Mouse (Mus musculus): ENCODE data around the gene Olfr1224-ps1. TPM values are rescaled to one million over a fixed set of nuclear protein-coding genes. Genes with fewer than 3 reads are reported as not detected.

The Olfr1224-ps1 gene
- polyA plus RNA-seq, 1 experiment from 2014 or later = not detected

GRCm38 (mm10) chr2:89106735-89107134 lies 57.2 kb downstream of the Olfr1224-ps1 start, which contains the start of gene Olfr1220:
TSS of gene Olfr1220 (minus strand) at chr2:89106835.
- WGBS = 63% methylated on average over 3 of the region's 3 CpGs
- no peak for ATAC-seq (ENCODE audit: insufficient number of reproducible peaks, insufficient read depth, low FRiP score, low read depth)
- no peaks in the 10 kb centered on the region for H3K4me1 ChIP-seq (ENCODE audit: control insufficient read depth in 2 of 2, insufficient read depth in 2 of 2, low read length in 2 of 2)
- no peaks in the 10 kb centered on the region for H3K9me3 ChIP-seq (ENCODE audit: control insufficient read depth, low read length)
- no peaks in the 10 kb centered on the region for H3K36me3 ChIP-seq (ENCODE audit: control insufficient read depth, insufficient read depth, low read length)
- H3K27me3 ChIP-seq (ENCODE audit: control insufficient read depth, insufficient read depth, low read length) = no peaks in the 10 kb centered on the region
- H3K4me3 ChIP-seq (ENCODE audit: control insufficient read depth in 1 of 2, insufficient read depth in 1 of 2, low read depth in 1 of 2, low read length in 2 of 2) = no peak within 1 kb of the TSS
- H3K4me2 ChIP-seq (ENCODE audit: low read length) = no peak within 1 kb of the TSS
- no peak within 1 kb of the TSS for H3K27ac ChIP-seq (replicated peaks in 1 of 2; ENCODE audit: control insufficient read depth in 1 of 2, insufficient read depth in 1 of 2, low read depth in 2 of 2, low read length in 2 of 2)
- no peak within 1 kb of the TSS for H3K9ac ChIP-seq (ENCODE audit: low read length)

- Histone ChIP-seq H3K4me1 (ENCODE audit: control insufficient read depth in 2 of 2, insufficient read depth in 2 of 2, low read length in 2 of 2) (no peaks in the 10 kb centered on the region), H3K9me3 (ENCODE audit: control insufficient read depth, low read length) (no peaks in the 10 kb centered on the region), H3K36me3 (ENCODE audit: control insufficient read depth, insufficient read depth, low read length) (no peaks in the 10 kb centered on the region), H3K27me3 (ENCODE audit: control insufficient read depth, insufficient read depth, low read length) (no peaks in the 10 kb centered on the region), H3K9ac (ENCODE audit: low read length) (no peak overlapping the region), H3K4me3 (ENCODE audit: control insufficient read depth in 1 of 2, insufficient read depth in 1 of 2, low read depth in 1 of 2, low read length in 2 of 2) (no peak overlapping the region), H3K4me2 (ENCODE audit: low read length) (no peak overlapping the region), H3K27ac (replicated peaks in 1 of 2; ENCODE audit: control insufficient read depth in 1 of 2, insufficient read depth in 1 of 2, low read depth in 2 of 2, low read length in 2 of 2) (no peak overlapping the region)
- no peak for ATAC-seq (ENCODE audit: insufficient number of reproducible peaks, insufficient read depth, low FRiP score, low read depth)
Observed at GRCm38 (mm10) chr2:89105651-89106050, 58.2 kb downstream of the Olfr1224-ps1 start.

Other genes starting within 250 kb of the Olfr1224-ps1 start
- gene Olfr1209, start 248.9 kb downstream of the Olfr1224-ps1 start, polyA plus RNA-seq (2014; fragmentation: Nextera tagmentation; extraction: Ambion mirVana) = not detected in 2 replicates
- gene Olfr1211, start 226.0 kb downstream of the Olfr1224-ps1 start, polyA plus RNA-seq (2014; fragmentation: Nextera tagmentation; extraction: Ambion mirVana) = not detected in 2 replicates
- not detected in 2 replicates for gene Olfr1212, start 210.1 kb downstream of the Olfr1224-ps1 start, polyA plus RNA-seq (2014; fragmentation: Nextera tagmentation; extraction: Ambion mirVana)
- gene Gm13762, start 183.8 kb downstream of the Olfr1224-ps1 start, polyA plus RNA-seq (2014; fragmentation: Nextera tagmentation; extraction: Ambion mirVana) = not detected in 2 replicates
- not detected in 2 replicates for gene Olfr1214, start 171.4 kb downstream of the Olfr1224-ps1 start, polyA plus RNA-seq (2014; fragmentation: Nextera tagmentation; extraction: Ambion mirVana)
- gene Olfr1215, start 157.1 kb downstream of the Olfr1224-ps1 start, polyA plus RNA-seq (2014; fragmentation: Nextera tagmentation; extraction: Ambion mirVana) = not detected in 2 replicates
- not detected in 2 replicates for gene Olfr1216, start 145.8 kb downstream of the Olfr1224-ps1 start, polyA plus RNA-seq (2014; fragmentation: Nextera tagmentation; extraction: Ambion mirVana)
- not detected in 2 replicates for gene Olfr1217, start 132.0 kb downstream of the Olfr1224-ps1 start, polyA plus RNA-seq (2014; fragmentation: Nextera tagmentation; extraction: Ambion mirVana)
- gene Olfr1218, start 102.9 kb downstream of the Olfr1224-ps1 start, polyA plus RNA-seq (2014; fragmentation: Nextera tagmentation; extraction: Ambion mirVana) = not detected in 2 replicates
- not detected in 2 replicates for gene Olfr1219, start 80.6 kb downstream of the Olfr1224-ps1 start, polyA plus RNA-seq (2014; fragmentation: Nextera tagmentation; extraction: Ambion mirVana)
- not detected in 2 replicates for gene Olfr1220, start 57.3 kb downstream of the Olfr1224-ps1 start, polyA plus RNA-seq (2014; fragmentation: Nextera tagmentation; extraction: Ambion mirVana)
- gene Olfr1221, start 46.8 kb downstream of the Olfr1224-ps1 start, polyA plus RNA-seq (2014; fragmentation: Nextera tagmentation; extraction: Ambion mirVana) = not detected in 2 replicates
- not detected in 2 replicates for gene Olfr1222, start 31.0 kb downstream of the Olfr1224-ps1 start, polyA plus RNA-seq (2014; fragmentation: Nextera tagmentation; extraction: Ambion mirVana)
- gene Olfr1223, start 12.5 kb downstream of the Olfr1224-ps1 start, polyA plus RNA-seq (2014; fragmentation: Nextera tagmentation; extraction: Ambion mirVana) = not detected in 2 replicates
- gene Olfr1225, start 10.6 kb upstream of the Olfr1224-ps1 start, polyA plus RNA-seq (2014; fragmentation: Nextera tagmentation; extraction: Ambion mirVana) = not detected in 2 replicates
- not detected in 2 replicates for gene Olfr1226, start 36.0 kb upstream of the Olfr1224-ps1 start, polyA plus RNA-seq (2014; fragmentation: Nextera tagmentation; extraction: Ambion mirVana)
- not detected in 2 replicates for gene Olfr1228, start 90.0 kb upstream of the Olfr1224-ps1 start, polyA plus RNA-seq (2014; fragmentation: Nextera tagmentation; extraction: Ambion mirVana)
- not detected in 2 replicates for gene Olfr1229, start 123.9 kb upstream of the Olfr1224-ps1 start, polyA plus RNA-seq (2014; fragmentation: Nextera tagmentation; extraction: Ambion mirVana)
- gene Olfr1230, start 133.2 kb upstream of the Olfr1224-ps1 start, polyA plus RNA-seq (2014; fragmentation: Nextera tagmentation; extraction: Ambion mirVana) = not detected in 2 replicates
- not detected in 2 replicates for gene Olfr1231, start 143.0 kb upstream of the Olfr1224-ps1 start, polyA plus RNA-seq (2014; fragmentation: Nextera tagmentation; extraction: Ambion mirVana)
- not detected in 2 replicates for gene Olfr1232, start 165.6 kb upstream of the Olfr1224-ps1 start, polyA plus RNA-seq (2014; fragmentation: Nextera tagmentation; extraction: Ambion mirVana)
- gene Olfr1233, start 178.3 kb upstream of the Olfr1224-ps1 start, polyA plus RNA-seq (2014; fragmentation: Nextera tagmentation; extraction: Ambion mirVana) = not detected in 2 replicates
- not detected in 2 replicates for gene Olfr1234, start 200.8 kb upstream of the Olfr1224-ps1 start, polyA plus RNA-seq (2014; fragmentation: Nextera tagmentation; extraction: Ambion mirVana)
- gene Olfr1238, start 245.6 kb upstream of the Olfr1224-ps1 start, polyA plus RNA-seq (2014; fragmentation: Nextera tagmentation; extraction: Ambion mirVana) = not detected in 2 replicates

Data from heart, embryonic 14.5 days (tissue).